In genomic region chr9:106080261-106081033, GRCm38 (mm10) we compare ENCODE assay signal across 9 mouse cellular contexts. TPM values are rescaled to one million over a fixed set of nuclear protein-coding genes. Genes with fewer than 3 reads are reported as not detected.
A peak's percentile ranks its signal among the peaks of the same experiment; 100 is the strongest.
DNase-seq lines count a peak whose midpoint lies in the region; ATAC-seq and TF ChIP-seq lines count a peak whose summit lies in the region.
"Had no signal": no experiment of that assay in that cellular context is flagged by ENCODE, and none has a peak within 500 bp of the region (broad histone marks: within the 10 kb centered on the region; RNA-seq: fewer than 3 reads in every experiment).

No protein-coding gene starts in this region.

- no peak for ATAC-seq in heart, embryonic 11.5 days (replicated peaks; ENCODE audit: insufficient number of reproducible peaks, low FRiP score, low TSS enrichment)
- ATAC-seq in megakaryocyte, adult 5-6 weeks (ENCODE audit: poor library complexity, severe bottlenecking): no peak

- WGBS in heart, embryonic 11.5 days (ENCODE audit: insufficient replicate concordance): 56% methylated on average over 12 of the region's 12 CpGs

- intact Hi-C loops in left cerebral cortex, postnatal 14 days (cut with DNase I): no loop called here

- H3K4me2 ChIP-seq in heart, embryonic 11.5 days: no peak overlapping the region
- H3K4me2 ChIP-seq: limb, embryonic 15.5 days had no signal

- no peaks in the 10 kb centered on the region for H3K36me3 ChIP-seq in heart, embryonic 11.5 days (ENCODE audit: control insufficient read depth, insufficient read depth, low read length)
- no peaks in the 10 kb centered on the region for H3K36me3 ChIP-seq in ES-E14 (ENCODE audit: control insufficient read depth, insufficient read depth, low read length, poor library complexity, severe bottlenecking)
- H3K36me3 ChIP-seq: limb, embryonic 15.5 days had no signal

- DNase-seq in heart, adult 18-20 months: peak; percentile 12 to 49
- DNase-seq in ES-E14 (ENCODE audit: low read depth, low spot score): peak; percentile 77
- peak; percentile 47 to 73 for DNase-seq in cerebellum, postnatal 14 days
- DNase-seq in heart, postnatal 4 days: peak; percentile 45
- peak; percentile 17 to 26 for DNase-seq in left cerebral cortex, postnatal 14 days (ENCODE audit: low spot score in 2 of 2)
- peak; percentile 6 for DNase-seq in retina, adult 2 months (ENCODE audit: low read depth, low spot score)

- no peak overlapping the region for H3K4me3 ChIP-seq in heart, embryonic 11.5 days (ENCODE audit: low read depth, low read length)
- H3K4me3 ChIP-seq in ES-E14 (ENCODE audit: insufficient read depth in 1 of 2, low read depth in 1 of 2, low read length in 2 of 2, poor library complexity in 1 of 2, severe bottlenecking in 1 of 2): peak overlapping the region; percentile 8 to 22; a peak in 3 of 4 replicates
- H3K4me3 ChIP-seq: limb, embryonic 15.5 days had no signal

- in situ Hi-C loops in ES-E14 (cut with MboI; ENCODE audit: low sequenced_read_pairs in 2 of 2, unreplicated experiment in 2 of 2): no loop called here

- no peak overlapping the region for H3K9ac ChIP-seq in heart, embryonic 11.5 days (ENCODE audit: low read depth, low read length)
- H3K9ac ChIP-seq in ES-E14 (ENCODE audit: insufficient read depth, low read depth, low read length, poor library complexity, severe bottlenecking): peak overlapping the region; percentile 19; the same call in 1 of the 2 replicates
- H3K9ac ChIP-seq: limb, embryonic 15.5 days had no signal

- no peaks in the 10 kb centered on the region for H3K27me3 ChIP-seq in heart, embryonic 11.5 days (ENCODE audit: control insufficient read depth, insufficient read depth, low read length)
- H3K27me3 ChIP-seq: limb, embryonic 15.5 days had no signal

- H3K4me1 ChIP-seq in heart, embryonic 11.5 days (ENCODE audit: control insufficient read depth, insufficient read depth, low read length): no peaks in the 10 kb centered on the region
- peaks cover 0 to 7% of the 10 kb centered on the region in 2 experiments; a peak in 1 of 4 replicates for H3K4me1 ChIP-seq in ES-E14 (ENCODE audit: control insufficient read depth in 2 of 2, insufficient read depth in 2 of 2, low read length in 2 of 2, poor library complexity in 1 of 2)
- H3K4me1 ChIP-seq: limb, embryonic 15.5 days had no signal

- no peaks in the 10 kb centered on the region for H3K9me3 ChIP-seq in heart, embryonic 11.5 days (replicated peaks; ENCODE audit: control insufficient read depth, low read length)
- no peaks in the 10 kb centered on the region for H3K9me3 ChIP-seq in ES-E14 (ENCODE audit: control insufficient read depth, insufficient read depth, low read depth, low read length)
- H3K9me3 ChIP-seq: limb, embryonic 15.5 days had no signal

- no peak overlapping the region for H3K27ac ChIP-seq in heart, embryonic 11.5 days (ENCODE audit: low read depth, low read length)
- no peak overlapping the region for H3K27ac ChIP-seq in ES-E14 (ENCODE audit: insufficient read depth, low read depth, low read length, poor library complexity, severe bottlenecking)
- H3K27ac ChIP-seq: limb, embryonic 15.5 days had no signal

TF ChIP-seq in ES-E14, 5 proteins besides CTCF, POLR2A, EP300 and RAD21:
- no peak for TF ChIP-seq HCFC1 (IDR thresholded peaks at IDR 0.05; ENCODE audit: borderline replicate concordance, insufficient read depth, low read length)
- TF ChIP-seq CHD2 (IDR thresholded peaks at IDR 0.05; ENCODE audit: low read depth, low read length): no peak
- no peak for TF ChIP-seq MAFK (IDR thresholded peaks at IDR 0.05; ENCODE audit: insufficient read depth, low read depth, low read length)
- TF ChIP-seq ZNF384 (IDR thresholded peaks at IDR 0.05; ENCODE audit: low read depth, low read length): no peak
- TF ChIP-seq ZC3H11A (IDR thresholded peaks at IDR 0.05; ENCODE audit: borderline replicate concordance, low read depth, low read length): no peak

RNA-seq across cellular contexts. Expression of gene Col6a4, which starts 16.1 kb away (rescaled TPM):
- total RNA-seq in heart, adult 18-20 months (2021): under 1 TPM in 1 of 2 experiments, not detected in 1; 0.15 TPM
- 0.06 TPM in 1 of 2 replicates, not detected in the other for polyA plus RNA-seq in heart, embryonic 11.5 days (2014; fragmentation: Nextera tagmentation; extraction: Ambion mirVana)
- total RNA-seq in ES-E14 (2012; rRNA removed): 3.9 and 7.9 TPM in 2 replicates
- under 1 TPM; 0.07 to 0.09 TPM for total RNA-seq in heart, postnatal 4 days (2021)
- 1 to 10 TPM; 2.5 to 3.3 TPM for total RNA-seq in left cerebral cortex, postnatal 14 days (2021)
- not detected in 2 replicates for total RNA-seq in megakaryocyte, adult 5-6 weeks (2015)
- not detected in 2 replicates for total RNA-seq in megakaryocyte, adult 5-6 weeks (2017)

Comparison
In these comparisons a context has a peak if more than half of its experiments do, and no peak if none do; other contexts are left out.
1. DNase-seq: peak in every context shown above with its lines; median percentile 77 in ES-E14; 60 in cerebellum, postnatal 14 days; 45 in heart, postnatal 4 days; 30 in heart, adult 18-20 months; 22 in left cerebral cortex, postnatal 14 days; 6 in retina, adult 2 months.